Mouse (Mus musculus) embryonic facial prominence, embryonic 12.5 days (tissue): Measurements from ENCODE around the gene Rorb. TPM values are rescaled to one million over a fixed set of nuclear protein-coding genes. Genes with fewer than 3 reads are reported as not detected.

Experiments used
- ATAC-seq: fragments of 200-750 bp; cut with Nextera tagmentation; 2 replicates; pipeline ENCODE4 v1.8.0; 2017; ENCODE audit not compliant: insufficient number of reproducible peaks, insufficient read depth, low FRiP score, low TSS enrichment
- H3K27ac ChIP-seq: fragments of 300-500 bp; sonication (generic); 2 replicates; pipeline ENCODE4 v1.5.1; 2016; ENCODE audit warnings: mild to moderate bottlenecking
- H3K27me3 ChIP-seq: fragments of 300-500 bp; sonication (generic); 2 replicates; pipeline ENCODE4 v1.6.1; 2016; ENCODE audit warnings: mild to moderate bottlenecking, moderate library complexity
- H3K36me3 ChIP-seq: fragments of 300-500 bp; sonication (generic); 2 replicates; pipeline ENCODE4 v1.6.1; 2016; ENCODE audit warnings: mild to moderate bottlenecking
- H3K4me1 ChIP-seq: fragments of 300-500 bp; sonication (generic); 2 replicates; pipeline ENCODE4 v1.6.1; 2016
- H3K4me2 ChIP-seq: fragments of 300-500 bp; sonication (generic); replicated peaks from 2 replicates; pipeline ENCODE4 v1.6.1; 2016; ENCODE audit warnings: mild to moderate bottlenecking, moderate library complexity
- H3K4me3 ChIP-seq: fragments of 300-500 bp; sonication (generic); 2 replicates; pipeline ENCODE4 v1.5.1; 2016; ENCODE audit warnings: mild to moderate bottlenecking
- H3K9ac ChIP-seq: fragments of 300-500 bp; sonication (generic); 2 replicates; pipeline ENCODE4 v1.6.1; 2016; ENCODE audit warnings: mild to moderate bottlenecking, moderate library complexity
- H3K9me3 ChIP-seq: fragments of 300-500 bp; sonication (generic); 2 replicates; pipeline ENCODE4 v1.6.1; 2016; ENCODE audit warnings: mild to moderate bottlenecking, moderate library complexity
- WGBS: fragments of 180-500 bp; shearing (Covaris S2); methylation state at CpG from one replicate; pipeline ENCODE4 v1.1.7; 2016; 5-methylcytosine and 5-hydroxymethylcytosine counted together
- polyA plus RNA-seq: library from polyadenylated mRNA; unstranded; fragments of >200 nt; fragmentation: Nextera tagmentation; extraction: Ambion mirVana; gene quantifications from 2 replicates; pipeline ENCODE4 v1.2.1, GENCODE M21; 2016

Gene Rorb
- polyA plus RNA-seq, 1 experiment from 2014 or later, result 6.7 TPM

DNA sequence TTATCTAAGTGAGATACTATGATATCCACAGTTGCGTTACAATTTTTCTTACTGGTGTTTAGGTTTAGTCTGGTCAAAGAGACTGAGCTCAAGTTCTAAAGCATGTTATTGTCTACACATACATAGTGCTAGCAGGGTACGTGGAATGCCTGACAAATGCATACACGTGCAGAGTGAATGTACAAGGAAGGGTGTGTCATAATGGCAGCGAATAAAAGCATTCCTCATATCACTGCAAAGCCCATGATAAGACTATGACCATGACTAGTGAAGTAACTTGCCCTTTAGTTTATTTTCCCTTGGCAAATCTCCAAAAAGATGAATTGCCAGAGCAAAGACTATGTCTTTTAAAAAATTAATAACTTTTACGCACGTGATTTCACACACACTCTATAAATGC, 13.8 kb downstream of the Rorb start:
- no peak for ATAC-seq
- WGBS, result 86% methylated on average over 6 of the region's 6 CpGs
- Histone ChIP-seq H3K27me3 (no peaks in the 10 kb centered on the region), H3K9ac (no peak overlapping the region), H3K9me3 (no peaks in the 10 kb centered on the region), H3K4me2 (no peak overlapping the region), H3K4me3 (no peak overlapping the region), H3K4me1 (no peaks in the 10 kb centered on the region), H3K27ac (no peak overlapping the region), H3K36me3 (no peaks in the 10 kb centered on the region)

DNA sequence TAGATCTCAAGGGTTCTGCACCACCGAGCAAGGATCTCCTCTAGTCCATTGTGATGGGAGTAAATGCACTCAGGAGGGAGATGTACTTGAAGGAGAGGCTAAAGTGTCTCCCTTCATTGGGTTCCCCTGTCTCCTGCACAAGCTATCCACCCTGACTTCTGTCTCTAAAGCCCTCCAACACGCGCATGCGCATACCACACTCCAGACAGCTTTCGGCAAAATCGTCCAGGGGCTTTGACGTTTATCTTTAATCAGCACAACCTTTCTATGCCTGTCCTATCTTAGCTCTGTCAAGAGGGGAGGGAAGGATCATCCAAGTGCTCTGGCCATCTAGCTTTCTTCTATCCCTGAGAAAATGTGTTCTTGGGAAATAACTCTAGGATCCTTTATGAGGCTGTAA, 21.6 kb downstream of the Rorb start:
- no peak for ATAC-seq
- H3K27me3 ChIP-seq, result no peaks in the 10 kb centered on the region
- no peak overlapping the region for H3K27ac ChIP-seq
- 80% methylated on average over 7 of the region's 7 CpGs for WGBS
- no peak overlapping the region for H3K4me2 ChIP-seq
- no peak overlapping the region for H3K4me3 ChIP-seq
- H3K9me3 ChIP-seq, result no peaks in the 10 kb centered on the region
- H3K9ac ChIP-seq, result no peak overlapping the region
- H3K4me1 ChIP-seq, result no peaks in the 10 kb centered on the region
- H3K36me3 ChIP-seq, result no peaks in the 10 kb centered on the region

DNA sequence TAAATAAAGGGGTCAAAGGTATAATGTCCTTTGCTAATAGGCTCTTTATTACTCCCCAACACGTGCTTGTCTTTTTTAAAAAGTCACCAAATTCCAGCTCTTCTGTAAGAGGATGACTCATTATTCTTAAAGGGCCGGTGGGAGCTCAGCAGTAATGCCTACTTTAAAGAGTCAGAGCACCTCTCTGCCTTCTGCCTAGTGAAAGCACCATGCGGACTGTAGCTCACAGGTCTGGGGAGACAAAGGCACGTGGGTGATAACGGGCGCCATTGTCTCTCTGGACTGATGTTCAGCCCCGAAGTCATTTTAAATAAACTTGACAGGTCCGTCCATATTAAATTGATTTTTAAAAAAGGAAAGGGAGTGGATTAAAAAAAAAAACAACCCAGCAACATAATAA, 33.1 kb downstream of the Rorb start:
- Histone ChIP-seq H3K27me3 (no peaks in the 10 kb centered on the region), H3K36me3 (no peaks in the 10 kb centered on the region), H3K9me3 (no peaks in the 10 kb centered on the region), H3K4me3 (no peak overlapping the region), H3K27ac (no peak overlapping the region), H3K4me1 (no peaks in the 10 kb centered on the region), H3K9ac (no peak overlapping the region), H3K4me2 (no peak overlapping the region)
- 72% methylated on average over 8 of the region's 8 CpGs for whole genome bisulfite sequencing
- no peak for ATAC-seq

DNA sequence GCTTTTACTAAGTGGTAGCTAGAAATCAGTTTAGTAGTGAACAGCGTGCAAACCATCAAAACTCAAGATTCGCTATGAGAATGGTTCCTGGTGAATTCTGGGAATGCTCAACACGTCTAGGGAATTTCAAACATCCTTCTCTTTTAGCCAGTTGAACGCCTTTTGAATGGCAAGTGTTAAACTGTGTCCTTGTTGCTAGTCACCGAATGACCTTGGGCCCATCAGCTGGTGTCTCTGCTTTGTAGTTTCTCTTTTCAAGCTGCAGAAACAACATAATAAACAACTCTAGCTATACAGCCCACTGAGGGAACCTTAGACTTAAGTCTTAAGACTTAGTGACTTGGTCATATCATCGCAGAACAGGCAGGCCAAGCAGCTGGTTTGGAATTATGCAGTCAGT, 36.2 kb downstream of the Rorb start:
- WGBS, result 89% methylated on average over 6 of the region's 6 CpGs
- Histone ChIP-seq H3K4me2 (no peak overlapping the region), H3K4me1 (no peaks in the 10 kb centered on the region), H3K9ac (no peak overlapping the region), H3K27ac (no peak overlapping the region), H3K27me3 (no peaks in the 10 kb centered on the region), H3K36me3 (no peaks in the 10 kb centered on the region), H3K9me3 (no peaks in the 10 kb centered on the region), H3K4me3 (no peak overlapping the region)
- ATAC-seq, result no peak

DNA sequence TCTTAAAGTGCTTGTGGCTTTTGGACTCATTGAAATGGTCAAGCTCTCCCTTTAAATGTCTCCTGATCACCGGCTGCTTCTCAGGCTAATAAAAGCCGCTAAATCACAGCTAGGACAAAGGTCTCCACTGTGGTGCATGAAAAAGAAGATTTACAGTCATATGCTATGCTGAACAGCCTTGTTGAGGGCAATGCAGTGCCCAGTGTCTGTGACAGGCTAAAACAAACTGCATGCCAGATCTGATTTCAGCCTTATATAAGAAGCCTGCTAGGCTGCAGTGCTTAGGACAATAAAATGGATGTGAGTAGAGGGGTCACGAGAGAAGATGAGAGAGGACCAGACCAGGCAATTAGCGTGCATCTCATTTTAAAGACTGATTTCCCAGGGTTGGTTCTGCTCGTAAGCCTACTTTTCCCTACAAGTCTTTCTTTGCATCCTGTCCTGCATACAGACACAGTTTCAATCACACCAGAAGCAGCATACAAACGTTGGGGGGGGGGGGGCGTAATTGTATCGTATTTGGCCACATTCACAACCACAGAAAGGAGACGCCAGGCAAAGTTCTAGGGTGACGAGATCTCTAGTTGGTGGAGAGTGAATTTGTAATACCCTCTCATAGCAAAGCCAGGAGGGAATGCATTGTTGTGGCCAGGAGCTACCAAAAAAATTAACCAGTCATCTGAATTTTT, 52.1 kb downstream of the Rorb start:
- H3K9me3 ChIP-seq, result no peaks in the 10 kb centered on the region
- ATAC-seq, result no peak
- H3K36me3 ChIP-seq, result no peaks in the 10 kb centered on the region
- no peaks in the 10 kb centered on the region for H3K27me3 ChIP-seq
- H3K4me1 ChIP-seq, result no peaks in the 10 kb centered on the region
- H3K4me3 ChIP-seq, result no peak overlapping the region
- no peak overlapping the region for H3K9ac ChIP-seq
- 64% methylated on average over 10 of the region's 10 CpGs for WGBS
- H3K4me2 ChIP-seq, result no peak overlapping the region
- no peak overlapping the region for H3K27ac ChIP-seq

DNA sequence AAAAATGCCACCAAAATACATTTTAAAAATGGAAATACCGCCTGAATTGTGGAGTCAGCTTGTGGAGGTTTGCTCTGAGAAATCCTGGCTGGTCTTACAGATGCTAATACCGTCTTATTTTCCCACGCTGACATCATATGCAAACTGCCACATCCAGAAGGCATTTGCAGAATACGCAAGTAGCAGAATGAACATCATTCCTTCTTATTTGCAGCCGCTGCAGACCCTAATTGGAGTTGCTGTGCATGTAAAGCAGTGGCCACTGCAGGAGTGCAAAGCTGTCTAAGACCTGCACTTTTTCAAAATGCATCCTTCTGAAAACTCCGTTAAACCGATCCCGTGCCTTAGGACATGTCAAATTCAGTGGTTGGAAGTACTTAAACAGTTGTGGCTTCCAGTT, 52.8 kb downstream of the Rorb start:
- no peak for ATAC-seq
- no peaks in the 10 kb centered on the region for H3K27me3 ChIP-seq
- no peaks in the 10 kb centered on the region for H3K9me3 ChIP-seq
- no peak overlapping the region for H3K4me3 ChIP-seq
- WGBS, result 82% methylated on average over 8 of the region's 8 CpGs
- no peak overlapping the region for H3K9ac ChIP-seq
- H3K27ac ChIP-seq, result no peak overlapping the region
- H3K4me2 ChIP-seq, result no peak overlapping the region
- H3K4me1 ChIP-seq, result no peaks in the 10 kb centered on the region
- H3K36me3 ChIP-seq, result no peaks in the 10 kb centered on the region

DNA sequence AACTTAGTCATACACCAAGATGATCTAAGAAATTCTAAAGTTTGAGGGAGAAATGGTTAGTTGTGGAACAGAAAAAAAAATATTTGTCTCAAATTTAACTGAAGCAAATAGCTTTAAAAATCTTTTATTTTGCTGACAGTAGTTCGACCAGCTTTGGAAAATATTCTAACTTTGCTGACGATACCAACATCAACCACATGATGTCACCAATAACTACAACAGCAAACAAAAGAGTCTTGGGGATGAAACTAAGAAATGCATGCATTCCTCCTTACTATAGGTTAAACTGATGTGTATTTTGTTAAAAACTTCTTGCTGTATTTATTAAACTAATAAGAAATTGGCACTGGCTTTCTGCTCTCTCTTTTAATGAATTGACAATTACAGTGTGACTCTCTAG, 67.9 kb downstream of the Rorb start:
- Histone ChIP-seq H3K9ac (no peak overlapping the region), H3K4me3 (no peak overlapping the region), H3K4me2 (no peak overlapping the region), H3K36me3 (no peaks in the 10 kb centered on the region), H3K9me3 (no peaks in the 10 kb centered on the region), H3K4me1 (no peaks in the 10 kb centered on the region), H3K27ac (no peak overlapping the region), H3K27me3 (no peaks in the 10 kb centered on the region)
- WGBS, result 43% methylated on average over 2 of the region's 2 CpGs
- ATAC-seq, result no peak

DNA sequence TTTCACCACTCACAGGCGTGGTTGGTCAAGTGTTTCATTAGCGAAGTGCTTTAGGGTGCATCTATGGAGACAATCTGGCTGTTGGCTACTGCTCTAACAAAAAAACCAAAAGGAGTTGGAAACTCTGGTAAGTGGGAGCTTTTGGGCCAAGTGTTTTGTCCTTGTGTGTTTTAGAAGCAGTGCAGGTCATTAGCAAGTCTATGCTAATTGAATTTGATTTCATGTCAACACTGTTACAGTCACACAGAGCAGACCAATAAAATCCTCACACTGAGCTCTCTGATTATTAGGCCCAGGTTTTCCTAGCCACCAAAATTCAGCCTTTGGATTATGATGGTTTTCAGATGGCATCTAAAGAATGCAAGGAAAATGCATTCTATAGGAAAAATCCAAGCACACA, 70.2 kb downstream of the Rorb start:
- Histone ChIP-seq H3K4me2 (no peak overlapping the region), H3K9me3 (no peaks in the 10 kb centered on the region), H3K4me3 (no peak overlapping the region), H3K27me3 (no peaks in the 10 kb centered on the region), H3K9ac (no peak overlapping the region), H3K36me3 (no peaks in the 10 kb centered on the region), H3K4me1 (no peaks in the 10 kb centered on the region), H3K27ac (no peak overlapping the region)
- ATAC-seq, result no peak
- 65% methylated on average over 2 of the region's 2 CpGs for WGBS

DNA sequence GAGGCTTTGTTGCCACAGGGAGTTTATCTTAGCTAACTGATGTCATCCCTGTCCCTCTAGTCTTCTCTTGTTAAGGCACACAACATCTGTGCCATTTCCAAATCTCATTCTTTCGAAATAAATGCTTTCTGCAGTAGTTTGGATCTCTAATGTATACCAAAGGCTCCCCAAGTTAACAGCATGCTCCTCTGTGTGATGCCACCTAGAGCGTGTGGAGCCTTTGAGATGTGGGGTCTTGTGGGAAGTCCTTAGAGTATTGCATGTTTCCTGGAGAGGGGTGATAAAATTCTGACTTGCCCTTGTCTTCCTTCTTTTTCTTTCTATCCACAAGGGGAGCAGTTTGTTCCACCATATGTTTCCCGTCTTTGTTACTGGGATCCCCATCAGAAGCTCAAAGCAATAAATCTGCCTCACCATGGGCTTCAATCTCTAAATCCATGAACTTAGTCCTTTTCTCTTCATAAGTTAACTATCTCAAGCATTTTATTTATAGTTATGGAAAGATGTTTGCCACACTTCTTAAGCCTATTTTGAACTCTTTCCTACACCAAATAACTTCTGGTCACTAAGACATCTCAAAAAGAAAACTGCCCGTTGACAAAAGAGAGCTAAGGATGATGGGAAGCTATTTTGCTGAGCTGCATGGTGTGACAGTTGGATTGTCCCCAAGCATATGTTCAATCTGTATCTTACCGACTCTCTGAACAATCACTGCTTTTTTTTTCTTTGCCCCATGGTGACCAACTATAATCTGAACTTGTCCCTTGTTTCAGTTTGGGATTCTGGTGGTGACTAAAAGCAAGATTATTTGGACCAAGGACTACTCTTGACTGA, 76.3 kb downstream of the Rorb start:
- no peak overlapping the region for H3K27ac ChIP-seq
- H3K27me3 ChIP-seq, result no peaks in the 10 kb centered on the region
- no peak overlapping the region for H3K9ac ChIP-seq
- 84% methylated on average over 5 of the region's 5 CpGs for WGBS
- no peak overlapping the region for H3K4me3 ChIP-seq
- no peaks in the 10 kb centered on the region for H3K9me3 ChIP-seq
- no peak for ATAC-seq
- no peaks in the 10 kb centered on the region for H3K4me1 ChIP-seq
- no peak overlapping the region for H3K4me2 ChIP-seq
- H3K36me3 ChIP-seq, result no peaks in the 10 kb centered on the region

DNA sequence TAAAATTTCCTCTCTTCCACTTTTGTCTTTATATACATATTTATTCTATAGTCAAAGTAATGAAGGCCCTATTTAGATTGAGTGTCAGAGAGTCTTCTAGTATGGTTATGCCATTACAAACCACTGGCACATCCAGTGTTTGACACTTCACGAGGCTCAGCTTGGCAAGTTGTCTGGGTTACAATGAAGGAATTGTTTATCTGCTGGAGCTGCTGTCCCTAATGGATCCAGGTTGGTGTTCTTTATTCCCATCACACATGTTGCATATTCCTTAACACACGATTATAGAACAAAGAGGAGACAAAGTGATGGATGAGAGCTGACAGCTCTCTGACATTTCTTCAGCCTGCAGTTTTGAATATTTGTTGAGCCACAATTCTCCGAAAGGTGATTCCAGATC, 77.0 kb downstream of the Rorb start:
- Histone ChIP-seq H3K36me3 (no peaks in the 10 kb centered on the region), H3K4me3 (no peak overlapping the region), H3K27ac (no peak overlapping the region), H3K4me2 (no peak overlapping the region), H3K4me1 (no peaks in the 10 kb centered on the region), H3K9ac (no peak overlapping the region), H3K9me3 (no peaks in the 10 kb centered on the region), H3K27me3 (no peaks in the 10 kb centered on the region)
- no peak for ATAC-seq
- 66% methylated on average over 3 of the region's 3 CpGs for WGBS

DNA sequence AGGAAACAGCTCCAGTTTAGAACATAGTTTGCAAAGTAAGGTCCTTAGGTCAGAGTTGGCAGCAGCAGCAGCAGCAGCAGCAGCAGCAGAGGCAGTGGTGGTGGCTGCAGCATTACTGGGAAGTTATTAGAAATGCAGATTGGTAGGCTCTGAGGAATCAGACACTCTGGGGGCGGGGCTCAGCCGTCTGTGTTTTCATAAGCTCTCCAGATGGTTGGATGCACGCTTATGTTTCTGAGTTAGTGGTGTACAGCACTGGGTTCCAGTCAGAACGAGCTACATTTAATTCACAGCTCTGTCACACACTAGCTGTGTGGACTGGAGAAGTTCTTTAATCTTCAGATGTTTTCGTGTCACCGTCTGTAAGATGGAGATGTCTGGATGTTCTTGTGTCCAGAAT, 105.9 kb downstream of the Rorb start:
- H3K36me3 ChIP-seq, result no peaks in the 10 kb centered on the region
- ATAC-seq, result no peak
- H3K4me2 ChIP-seq, result no peak overlapping the region
- H3K4me3 ChIP-seq, result no peak overlapping the region
- H3K27ac ChIP-seq, result no peak overlapping the region
- no peaks in the 10 kb centered on the region for H3K4me1 ChIP-seq
- H3K9me3 ChIP-seq, result no peaks in the 10 kb centered on the region
- H3K9ac ChIP-seq, result no peak overlapping the region
- H3K27me3 ChIP-seq, result no peaks in the 10 kb centered on the region
- WGBS, result 46% methylated on average over 6 of the region's 6 CpGs

DNA sequence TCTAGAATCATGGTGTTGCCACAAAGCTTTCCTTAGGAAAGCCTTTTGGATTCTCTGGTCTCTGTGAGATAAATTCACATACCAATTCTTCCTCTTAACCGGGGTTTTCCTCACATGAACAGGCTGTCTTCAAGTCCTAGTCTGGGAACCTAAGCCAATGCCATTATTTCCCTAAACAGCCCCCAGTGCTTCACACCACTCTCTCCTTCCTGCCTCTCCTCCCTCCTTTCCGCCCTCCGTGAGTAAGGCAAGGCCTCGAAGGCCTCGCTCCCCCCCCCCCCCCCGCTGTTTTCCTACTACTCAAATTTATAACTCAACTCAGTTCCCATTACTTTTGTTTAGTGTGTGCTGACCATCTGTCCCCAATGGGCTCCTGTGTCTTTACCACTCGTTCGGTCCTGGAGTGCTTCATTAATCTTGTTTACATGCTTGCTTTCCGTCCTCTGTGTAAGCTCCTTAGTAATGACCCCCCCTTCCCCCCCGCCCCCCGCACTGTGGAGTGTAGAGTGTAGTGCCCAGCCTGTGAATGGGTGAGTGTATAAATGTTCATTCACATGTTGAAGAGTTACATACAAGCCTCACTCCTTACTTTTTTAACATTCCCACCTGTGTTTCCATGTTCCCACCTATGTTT, 106.9 kb downstream of the Rorb start:
- 58% methylated on average over 7 of the region's 11 CpGs for WGBS
- H3K4me1 ChIP-seq, result no peaks in the 10 kb centered on the region
- no peaks in the 10 kb centered on the region for H3K36me3 ChIP-seq
- no peak overlapping the region for H3K27ac ChIP-seq
- no peak overlapping the region for H3K9ac ChIP-seq
- no peaks in the 10 kb centered on the region for H3K9me3 ChIP-seq
- no peak overlapping the region for H3K4me3 ChIP-seq
- H3K4me2 ChIP-seq, result no peak overlapping the region
- H3K27me3 ChIP-seq, result no peaks in the 10 kb centered on the region
- ATAC-seq, result no peak
